Mouse (Mus musculus) cerebellum, adult 11-12 months (tissue): ENCODE measurements around the gene Defa23.
"Not testable (repeated sequence)": the region's sequence is repeated elsewhere in the genome, so short reads cannot be mapped to it uniquely, and the experiment has no call there.

Experiments
- DNase-seq: peaks from one replicate; pipeline ENCODE4 v3.0.0; 2022

Defa23 gene

DNA sequence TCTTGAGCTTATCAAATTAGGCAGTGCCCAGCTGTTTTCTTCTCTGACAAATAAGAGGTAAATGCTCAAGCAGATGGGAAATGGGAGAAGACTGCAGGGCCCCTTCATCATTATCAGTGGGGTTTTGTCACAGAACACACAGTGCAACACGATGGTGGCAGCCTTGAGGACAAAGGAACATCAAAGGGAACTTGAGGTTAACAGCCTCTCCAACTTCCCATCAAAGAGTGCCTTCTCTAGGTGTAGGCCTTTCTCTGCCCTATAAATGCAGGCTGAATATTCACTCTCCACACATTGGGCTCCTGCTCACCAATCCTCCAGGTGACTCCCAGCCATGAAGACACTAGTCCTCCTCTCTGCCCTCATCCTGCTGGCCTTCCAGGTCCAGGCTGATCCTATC is at the start of gene Defa23:
Gene Defa23 (plus strand): TSS at position 301 of the 400 bp plus-strand sequence.
- DNase-seq: not testable (repeated sequence)

DNA sequence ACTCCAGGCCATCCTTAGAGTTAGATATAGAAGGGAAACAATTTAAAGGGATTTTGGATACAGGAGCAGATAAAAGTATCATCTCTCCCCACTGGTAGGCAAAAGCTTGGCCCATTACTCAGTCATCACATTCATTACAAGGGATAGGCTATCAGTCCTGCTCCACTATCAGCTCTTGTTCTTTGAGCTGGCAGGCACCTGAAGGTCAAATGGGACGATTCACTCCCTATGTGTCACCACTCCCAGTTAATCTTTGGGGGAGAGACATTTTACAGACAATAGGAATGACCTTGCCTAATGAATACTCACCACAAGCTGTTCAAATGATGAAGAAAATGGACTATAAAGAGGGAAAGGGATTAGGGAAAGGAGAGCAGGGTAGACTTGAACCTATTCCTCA is 48.0 kb upstream of the Defa23 start:
- no peak for DNase-seq

DNA sequence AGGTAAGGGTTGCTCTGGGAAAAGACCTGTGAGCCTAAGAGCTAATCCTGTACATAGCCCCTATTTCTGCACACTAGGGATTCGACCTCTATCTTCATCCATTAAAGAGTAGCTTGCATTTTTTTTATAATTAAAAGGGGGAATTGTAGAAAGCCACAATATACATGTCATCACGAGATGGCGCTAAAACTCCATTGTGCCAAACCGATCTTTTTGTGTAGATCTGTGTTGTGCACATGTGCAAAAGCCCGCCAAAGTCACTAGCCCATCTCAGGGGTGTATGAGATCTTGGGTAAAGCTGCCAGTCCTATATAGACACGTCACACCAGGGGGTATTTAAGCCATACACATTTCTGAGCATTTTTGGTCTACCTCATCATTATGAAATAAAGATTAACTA is 46.3 kb upstream of the Defa23 start:
- DNase-seq: not testable (repeated sequence)

DNA sequence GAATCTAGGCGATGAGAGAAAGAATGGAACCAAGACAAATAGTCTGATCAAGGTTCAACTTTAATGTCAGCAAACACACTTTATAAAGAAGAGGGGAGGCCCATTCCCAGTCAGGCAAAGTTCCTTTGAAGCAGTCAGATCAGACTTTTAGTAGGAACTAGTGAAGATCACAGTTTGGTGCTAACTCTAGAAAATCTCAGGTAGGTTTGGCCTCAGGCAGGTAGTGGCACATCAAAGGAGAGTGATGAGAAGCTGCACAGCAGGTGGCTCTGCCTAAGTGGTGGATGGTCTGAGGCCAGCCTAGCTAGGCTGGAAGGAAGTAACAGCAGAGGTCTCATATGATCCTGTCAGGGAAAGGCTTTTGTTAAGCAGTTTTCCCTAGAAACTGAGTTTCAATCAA is 44.3 kb upstream of the Defa23 start:
- DNase-seq: not testable (repeated sequence)

DNA sequence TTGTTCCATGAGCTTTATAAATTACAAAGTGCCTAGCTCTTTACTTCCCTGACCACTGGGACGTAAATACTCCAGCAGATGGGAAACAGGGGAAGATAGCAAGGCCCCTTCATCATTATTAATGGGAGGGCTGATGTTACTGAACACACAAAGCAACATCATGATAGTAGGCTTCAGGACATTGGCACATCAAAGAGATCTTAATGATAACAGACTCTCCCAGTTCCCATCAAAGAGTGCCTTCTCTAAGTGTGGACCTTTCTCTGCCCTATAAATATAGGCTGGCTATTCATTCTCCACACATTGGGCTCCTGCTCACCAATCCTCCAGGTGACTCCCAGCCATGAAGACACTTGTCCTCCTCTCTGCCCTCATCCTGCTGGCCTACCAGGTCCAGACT is 29.6 kb upstream of the Defa23 start, which contains the start of gene Defa21:
Gene Defa21 (plus strand): TSS at position 301 of the 400 bp plus-strand sequence.
- not testable (repeated sequence) for DNase-seq

DNA sequence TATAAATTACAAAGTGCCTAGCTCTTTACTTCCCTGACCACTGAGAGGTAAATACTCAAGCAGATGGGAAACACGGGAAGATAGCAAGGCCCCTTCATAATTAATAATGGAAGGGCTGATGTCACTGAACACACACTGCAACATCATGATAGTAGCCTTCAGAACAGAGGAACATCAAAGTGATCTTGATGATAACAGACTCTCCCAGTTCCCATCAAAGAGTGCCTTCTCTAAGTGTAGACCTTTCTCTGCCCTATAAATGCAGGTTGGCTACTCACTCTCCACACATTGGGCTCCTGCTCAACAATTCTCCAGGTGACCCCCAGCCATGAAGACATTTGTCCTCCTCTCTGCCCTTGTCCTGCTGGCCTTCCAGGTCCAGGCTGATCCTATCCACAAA is 9.9 kb downstream of the Defa23 start, which contains the start of gene Defa35:
Gene Defa35 (plus strand): TSS at position 301 of the 400 bp plus-strand sequence.
- not testable (repeated sequence) for DNase-seq

GRCm38 (mm10) chr8:21084142-21084541 is 29.3 kb downstream of the Defa23 start, which contains the start of gene Defa25:
TSS of gene Defa25 (plus strand) at chr8:21084442.
- not testable (repeated sequence) for DNase-seq

DNA sequence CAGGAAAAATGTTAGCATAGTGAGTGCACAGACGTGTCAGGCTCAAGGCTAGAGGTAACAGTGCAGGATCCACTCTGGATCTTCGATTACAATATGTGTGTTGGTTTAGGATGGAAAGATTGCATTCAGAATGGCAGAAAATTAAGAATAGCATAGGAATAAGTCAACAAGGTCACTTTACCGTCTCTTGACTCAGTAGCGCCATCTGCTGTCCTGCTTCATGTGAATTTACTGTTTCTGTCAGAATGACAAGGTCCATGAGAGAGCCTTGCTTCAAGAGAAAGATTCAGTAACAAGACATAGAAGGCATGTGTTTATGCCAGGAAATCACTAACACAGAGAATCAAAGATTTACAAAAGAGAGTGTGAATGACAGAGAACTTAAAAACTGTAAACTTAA is 38.3 kb downstream of the Defa23 start:
- DNase-seq: no peak

- not testable (repeated sequence) for DNase-seq
Observed at GRCm38 (mm10) chr8:21095950-21096349, 41.1 kb downstream of the Defa23 start, which contains the start of gene Gm14851. TSS of gene Gm14851 (minus strand) at chr8:21096050.
